Mouse (Mus musculus): ENCODE measurements around the gene Grb10. TPM values are rescaled to one million over a fixed set of nuclear protein-coding genes. Genes with fewer than 3 reads are reported as not detected.

Grb10 gene
- polyA plus RNA-seq, 1 experiment from 2014 or later = 380 TPM

DNA sequence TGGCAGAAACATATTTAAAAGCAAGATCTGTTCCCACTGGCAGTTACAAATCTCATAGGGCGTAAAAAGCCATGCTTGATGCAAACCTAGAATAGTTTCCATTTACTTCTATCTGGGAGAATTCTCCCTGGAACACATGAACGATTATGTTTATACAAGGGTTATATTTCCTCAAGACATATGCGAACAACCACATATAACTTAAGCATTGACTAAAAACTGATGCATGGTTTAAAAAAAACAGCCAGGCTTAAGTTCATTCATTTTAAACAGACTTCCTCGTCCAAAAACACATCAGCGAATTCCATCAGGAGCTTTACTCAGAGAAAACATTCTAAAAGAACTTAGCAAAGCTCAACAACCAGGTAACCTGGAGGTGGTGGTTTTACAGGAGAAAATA lies 90.6 kb downstream of the Grb10 start:
- Histone ChIP-seq H3K27me3 (ENCODE audit: control insufficient read depth, insufficient read depth, low read length) (no peaks in the 10 kb centered on the region), H3K27ac (ENCODE audit: low read length) (peak overlapping the region; percentile 97), H3K9ac (replicated peaks; ENCODE audit: low read depth, low read length) (no peak overlapping the region), H3K4me1 (ENCODE audit: control insufficient read depth, insufficient read depth, low read length) (peaks cover 31% of the 10 kb centered on the region), H3K9me3 (ENCODE audit: control insufficient read depth, low read depth, low read length) (no peaks in the 10 kb centered on the region), H3K4me3 (ENCODE audit: low read depth, low read length) (no peak overlapping the region), H3K36me3 (ENCODE audit: control insufficient read depth, insufficient read depth, low read length) (peaks cover 53% of the 10 kb centered on the region), H3K4me2 (replicated peaks; ENCODE audit: low read depth, low read length) (no peak overlapping the region)
- no peak for ATAC-seq (ENCODE audit: insufficient number of reproducible peaks, insufficient read depth, low FRiP score, low read depth)
- 35% methylated on average over 5 of the region's 5 CpGs for WGBS

DNA sequence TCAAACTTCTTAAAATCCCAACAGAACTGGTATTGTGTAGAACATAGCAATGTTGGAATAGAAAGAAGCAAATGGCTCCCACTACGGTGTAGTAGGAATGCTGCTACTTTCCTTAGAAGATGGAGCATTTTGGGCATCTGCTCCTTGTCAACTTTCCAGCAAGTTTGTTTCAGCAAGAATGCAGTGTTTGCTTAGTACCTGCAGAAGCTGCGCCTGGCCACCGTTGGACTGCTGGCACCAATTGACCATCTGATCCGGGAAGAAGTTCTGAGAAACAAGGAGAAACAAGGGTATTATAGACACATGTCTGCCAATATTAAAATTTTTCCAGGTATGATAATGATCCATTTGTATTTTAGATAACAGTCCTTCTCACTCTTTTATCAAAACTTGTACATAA lies 92.7 kb downstream of the Grb10 start:
- Histone ChIP-seq H3K4me1 (ENCODE audit: control insufficient read depth, insufficient read depth, low read length) (peaks cover 32% of the 10 kb centered on the region), H3K4me2 (replicated peaks; ENCODE audit: low read depth, low read length) (no peak overlapping the region), H3K27me3 (ENCODE audit: control insufficient read depth, insufficient read depth, low read length) (no peaks in the 10 kb centered on the region), H3K4me3 (ENCODE audit: low read depth, low read length) (no peak overlapping the region), H3K9ac (replicated peaks; ENCODE audit: low read depth, low read length) (no peak overlapping the region), H3K27ac (ENCODE audit: low read length) (no peak overlapping the region), H3K36me3 (ENCODE audit: control insufficient read depth, insufficient read depth, low read length) (peaks cover 61% of the 10 kb centered on the region), H3K9me3 (ENCODE audit: control insufficient read depth, low read depth, low read length) (no peaks in the 10 kb centered on the region)
- 77% methylated on average over 4 of the region's 4 CpGs for WGBS
- no peak for ATAC-seq (ENCODE audit: insufficient number of reproducible peaks, insufficient read depth, low FRiP score, low read depth)

DNA sequence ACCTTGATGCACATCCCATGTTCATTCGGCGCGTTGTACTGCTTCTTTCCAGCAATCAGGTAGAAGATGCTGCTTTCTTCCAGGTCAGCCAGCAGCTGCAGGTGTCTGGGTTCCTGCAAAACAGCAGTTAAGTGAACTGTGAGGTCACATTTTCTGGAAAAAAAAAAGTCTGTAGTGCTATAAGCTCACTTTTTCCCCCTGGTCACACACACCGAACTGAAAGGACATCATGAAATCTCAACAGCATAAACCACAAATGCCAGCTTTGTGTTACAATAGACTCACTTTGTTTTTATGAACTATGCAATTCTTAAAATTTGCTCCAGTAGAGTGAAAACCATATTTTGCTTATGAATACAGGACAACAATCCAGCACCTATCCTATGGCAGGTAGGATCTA lies 93.7 kb downstream of the Grb10 start:
- Histone ChIP-seq H3K4me3 (ENCODE audit: low read depth, low read length) (no peak overlapping the region), H3K27ac (ENCODE audit: low read length) (no peak overlapping the region), H3K4me2 (replicated peaks; ENCODE audit: low read depth, low read length) (no peak overlapping the region), H3K27me3 (ENCODE audit: control insufficient read depth, insufficient read depth, low read length) (no peaks in the 10 kb centered on the region), H3K9ac (replicated peaks; ENCODE audit: low read depth, low read length) (no peak overlapping the region), H3K4me1 (ENCODE audit: control insufficient read depth, insufficient read depth, low read length) (peaks cover 26% of the 10 kb centered on the region), H3K9me3 (ENCODE audit: control insufficient read depth, low read depth, low read length) (no peaks in the 10 kb centered on the region), H3K36me3 (ENCODE audit: control insufficient read depth, insufficient read depth, low read length) (peaks cover 59% of the 10 kb centered on the region)
- no peak for ATAC-seq (ENCODE audit: insufficient number of reproducible peaks, insufficient read depth, low FRiP score, low read depth)
- WGBS = 93% methylated on average over 4 of the region's 4 CpGs

DNA sequence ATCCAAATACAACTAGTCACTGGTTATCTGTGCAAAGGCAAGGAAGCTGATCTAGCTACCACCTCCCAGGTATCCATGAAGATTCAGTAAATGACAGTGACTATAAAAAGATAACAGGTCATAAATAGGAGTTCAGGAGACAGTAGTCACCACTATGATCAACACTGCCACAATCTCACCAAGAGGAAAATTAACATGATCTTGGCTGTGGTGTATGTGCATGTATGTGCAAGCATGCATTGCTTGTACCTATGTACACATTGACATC lies 94.5 kb downstream of the Grb10 start:
- Histone ChIP-seq H3K4me2 (replicated peaks; ENCODE audit: low read depth, low read length) (no peak overlapping the region), H3K4me1 (ENCODE audit: control insufficient read depth, insufficient read depth, low read length) (peaks cover 20% of the 10 kb centered on the region), H3K27me3 (ENCODE audit: control insufficient read depth, insufficient read depth, low read length) (no peaks in the 10 kb centered on the region), H3K4me3 (ENCODE audit: low read depth, low read length) (no peak overlapping the region), H3K9me3 (ENCODE audit: control insufficient read depth, low read depth, low read length) (no peaks in the 10 kb centered on the region), H3K9ac (replicated peaks; ENCODE audit: low read depth, low read length) (no peak overlapping the region), H3K36me3 (ENCODE audit: control insufficient read depth, insufficient read depth, low read length) (peaks cover 59% of the 10 kb centered on the region), H3K27ac (ENCODE audit: low read length) (no peak overlapping the region)
- no peak for ATAC-seq (ENCODE audit: insufficient number of reproducible peaks, insufficient read depth, low FRiP score, low read depth)

DNA sequence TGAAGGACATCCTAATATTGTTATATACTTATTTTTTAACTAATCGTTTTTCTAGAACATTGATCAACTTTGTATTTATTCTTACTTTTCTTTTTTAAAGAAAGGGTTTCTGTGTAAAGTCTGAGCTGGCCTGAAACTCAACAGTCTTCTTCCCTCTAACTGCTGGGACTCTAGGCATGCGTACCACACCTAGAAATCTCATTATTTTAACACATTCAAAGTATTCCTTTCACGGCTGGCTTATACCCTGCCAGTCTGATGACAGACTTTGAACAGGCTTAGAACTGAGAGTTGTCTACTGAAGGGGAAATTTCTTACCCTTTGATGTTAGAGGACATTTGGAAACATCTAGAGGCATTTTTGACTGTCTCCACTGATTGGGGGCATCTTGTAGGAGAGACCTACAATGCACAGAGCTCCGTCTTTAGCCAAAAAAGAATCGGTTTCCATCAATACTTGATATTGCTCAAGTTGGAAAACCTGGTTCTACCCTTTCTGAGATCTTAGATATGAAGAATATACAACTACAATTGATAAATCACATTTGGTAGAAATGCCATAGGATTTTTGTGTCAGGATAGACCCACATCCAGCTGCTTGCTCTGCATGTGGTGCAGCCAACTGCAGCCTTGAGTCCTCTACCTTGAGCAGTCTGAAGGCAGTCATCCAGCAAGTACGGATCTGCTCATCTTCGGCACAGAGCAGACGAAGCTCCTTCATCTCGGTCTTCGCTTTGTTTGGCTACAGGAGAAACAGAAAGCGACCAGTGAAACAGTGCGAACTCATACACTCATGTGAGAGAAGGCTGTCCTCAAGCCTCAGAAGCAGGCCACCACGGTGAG lies 95.0 kb downstream of the Grb10 start:
- H3K4me3 ChIP-seq (ENCODE audit: low read depth, low read length) = no peak overlapping the region
- H3K9me3 ChIP-seq (ENCODE audit: control insufficient read depth, low read depth, low read length) = no peaks in the 10 kb centered on the region
- no peaks in the 10 kb centered on the region for H3K27me3 ChIP-seq (ENCODE audit: control insufficient read depth, insufficient read depth, low read length)
- H3K4me1 ChIP-seq (ENCODE audit: control insufficient read depth, insufficient read depth, low read length) = peaks cover 15% of the 10 kb centered on the region
- H3K27ac ChIP-seq (ENCODE audit: low read length) = peak overlapping the region; percentile 18; the same call in 1 of the 2 replicates
- no peak overlapping the region for H3K4me2 ChIP-seq (replicated peaks; ENCODE audit: low read depth, low read length)
- H3K36me3 ChIP-seq (ENCODE audit: control insufficient read depth, insufficient read depth, low read length) = peaks cover 61% of the 10 kb centered on the region
- H3K9ac ChIP-seq (replicated peaks; ENCODE audit: low read depth, low read length) = no peak overlapping the region
- WGBS = 88% methylated on average over 13 of the region's 13 CpGs
- no peak for ATAC-seq (ENCODE audit: insufficient number of reproducible peaks, insufficient read depth, low FRiP score, low read depth)

DNA sequence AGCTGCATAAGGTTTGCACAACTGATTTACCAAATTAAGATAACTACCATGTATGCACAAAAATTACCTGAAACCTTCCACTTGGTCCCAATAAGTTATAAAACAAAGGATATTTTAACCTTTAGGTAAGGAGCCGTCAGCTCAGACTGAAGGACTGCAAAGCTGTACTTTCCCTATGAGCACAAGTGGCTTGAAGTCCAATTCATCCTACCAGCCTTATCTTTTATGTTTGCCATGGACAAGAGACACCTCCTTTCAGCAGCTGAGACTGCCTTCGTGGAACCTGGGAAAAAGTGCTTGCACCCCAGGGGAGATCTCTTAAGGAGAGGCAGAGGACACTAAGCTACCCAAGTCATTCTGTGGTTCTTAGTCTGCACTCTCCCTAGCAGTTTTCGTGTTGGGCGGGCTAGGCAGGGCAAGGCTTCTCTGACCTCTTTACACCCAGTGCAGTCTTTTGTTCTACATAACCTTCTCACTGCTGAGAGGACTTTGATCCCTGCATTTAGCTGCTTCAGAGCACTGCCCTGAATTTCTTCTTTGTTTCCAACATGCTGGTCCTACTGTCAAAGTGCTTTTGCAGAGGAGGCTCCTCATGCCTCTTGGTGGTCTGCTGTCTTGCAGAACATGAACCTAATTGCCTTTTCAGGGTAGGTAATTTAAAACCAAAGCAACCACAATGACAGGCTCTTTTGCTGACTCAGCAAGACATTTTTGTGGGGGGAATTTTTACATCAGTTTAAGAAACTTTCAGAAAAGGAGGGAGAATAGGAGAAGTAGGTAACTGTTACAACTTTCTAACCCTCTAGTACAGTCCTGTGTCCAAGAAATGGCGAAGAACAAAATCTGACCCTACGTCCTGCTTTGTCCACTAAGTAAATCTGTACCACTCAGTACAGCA lies 95.9 kb downstream of the Grb10 start:
- Histone ChIP-seq H3K27ac (ENCODE audit: low read length) (peak overlapping the region; percentile 18; the same call in 1 of the 2 replicates), H3K9ac (replicated peaks; ENCODE audit: low read depth, low read length) (no peak overlapping the region), H3K9me3 (ENCODE audit: control insufficient read depth, low read depth, low read length) (no peaks in the 10 kb centered on the region), H3K4me1 (ENCODE audit: control insufficient read depth, insufficient read depth, low read length) (peaks cover 10% of the 10 kb centered on the region), H3K4me2 (replicated peaks; ENCODE audit: low read depth, low read length) (no peak overlapping the region), H3K4me3 (ENCODE audit: low read depth, low read length) (no peak overlapping the region), H3K36me3 (ENCODE audit: control insufficient read depth, insufficient read depth, low read length) (peaks cover 70% of the 10 kb centered on the region), H3K27me3 (ENCODE audit: control insufficient read depth, insufficient read depth, low read length) (no peaks in the 10 kb centered on the region)
- ATAC-seq (ENCODE audit: insufficient number of reproducible peaks, insufficient read depth, low FRiP score, low read depth) = peak; percentile 89
- 61% methylated on average over 6 of the region's 6 CpGs for WGBS

DNA sequence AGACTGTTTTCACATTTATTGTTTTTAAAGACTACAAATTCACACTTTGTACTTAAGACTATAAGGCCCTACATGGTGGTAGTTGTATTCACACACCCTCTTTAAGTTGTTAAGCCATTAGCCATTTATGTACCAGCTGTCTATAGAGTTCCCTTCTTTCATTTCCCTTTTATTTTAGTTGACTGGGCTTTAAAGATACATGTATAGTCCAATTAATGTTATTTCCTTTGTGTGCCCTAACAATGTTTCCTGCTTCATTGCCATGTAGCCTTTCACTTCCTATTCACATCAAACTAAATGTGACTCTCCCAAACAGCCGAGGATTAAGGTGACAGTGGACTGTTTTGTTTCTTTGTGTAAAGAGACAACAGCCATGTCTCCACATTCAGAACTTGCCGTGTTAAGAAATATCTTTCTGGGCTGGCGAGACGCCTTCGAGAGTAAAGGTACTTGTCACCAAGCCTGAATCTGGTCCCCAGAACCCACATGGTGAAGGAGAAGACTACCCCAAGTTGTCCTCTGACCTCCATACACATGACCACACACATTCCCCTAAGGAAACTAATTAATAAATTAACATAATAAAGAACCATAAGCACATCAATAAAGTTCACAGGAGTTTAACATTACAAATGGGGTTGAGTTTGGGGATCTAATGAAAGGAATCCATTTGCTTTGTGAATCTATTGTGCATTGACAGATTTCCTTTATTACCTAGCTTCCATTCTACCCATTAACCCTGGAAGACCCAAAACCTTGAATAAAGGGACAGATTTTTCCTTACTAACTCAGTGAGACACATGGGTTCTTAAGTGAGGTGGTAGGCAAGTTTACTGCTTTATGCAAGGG lies 97.4 kb downstream of the Grb10 start:
- Histone ChIP-seq H3K27ac (ENCODE audit: low read length) (no peak overlapping the region), H3K4me3 (ENCODE audit: low read depth, low read length) (no peak overlapping the region), H3K4me2 (replicated peaks; ENCODE audit: low read depth, low read length) (no peak overlapping the region), H3K9me3 (ENCODE audit: control insufficient read depth, low read depth, low read length) (no peaks in the 10 kb centered on the region), H3K9ac (replicated peaks; ENCODE audit: low read depth, low read length) (no peak overlapping the region), H3K4me1 (ENCODE audit: control insufficient read depth, insufficient read depth, low read length) (0 out of 2 replicates have a peak, but pooled peaks cover 5% of the 10 kb centered on the region), H3K36me3 (ENCODE audit: control insufficient read depth, insufficient read depth, low read length) (peaks cover 74% of the 10 kb centered on the region), H3K27me3 (ENCODE audit: control insufficient read depth, insufficient read depth, low read length) (no peaks in the 10 kb centered on the region)
- WGBS = 83% methylated on average over 5 of the region's 5 CpGs
- ATAC-seq (ENCODE audit: insufficient number of reproducible peaks, insufficient read depth, low FRiP score, low read depth) = no peak

DNA sequence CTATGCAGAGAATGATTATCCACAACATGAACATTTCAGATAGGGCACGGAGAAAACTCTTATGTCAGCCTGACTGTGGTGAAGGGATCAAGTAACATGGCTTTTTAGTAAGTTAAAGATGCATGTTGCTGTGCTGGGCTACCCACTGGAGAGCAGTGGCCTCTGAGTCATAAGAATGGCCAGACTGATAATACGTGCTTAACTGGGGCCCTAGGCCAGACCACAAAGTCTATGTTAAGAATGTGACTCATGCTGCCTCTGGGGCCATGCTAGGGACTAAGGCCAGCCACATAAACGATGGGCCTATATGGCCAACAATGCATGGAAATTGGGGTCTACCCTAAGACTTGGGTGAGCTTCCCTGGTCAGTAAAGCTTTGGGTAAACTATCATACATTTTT lies 98.9 kb downstream of the Grb10 start:
- Histone ChIP-seq H3K36me3 (ENCODE audit: control insufficient read depth, insufficient read depth, low read length) (peaks cover 72% of the 10 kb centered on the region), H3K9ac (replicated peaks; ENCODE audit: low read depth, low read length) (no peak overlapping the region), H3K27me3 (ENCODE audit: control insufficient read depth, insufficient read depth, low read length) (no peaks in the 10 kb centered on the region), H3K4me2 (replicated peaks; ENCODE audit: low read depth, low read length) (no peak overlapping the region), H3K27ac (ENCODE audit: low read length) (no peak overlapping the region), H3K4me3 (ENCODE audit: low read depth, low read length) (no peak overlapping the region), H3K4me1 (ENCODE audit: control insufficient read depth, insufficient read depth, low read length) (0 out of 2 replicates have a peak, but pooled peaks cover 5% of the 10 kb centered on the region), H3K9me3 (ENCODE audit: control insufficient read depth, low read depth, low read length) (no peaks in the 10 kb centered on the region)
- no peak for ATAC-seq (ENCODE audit: insufficient number of reproducible peaks, insufficient read depth, low FRiP score, low read depth)
- whole genome bisulfite sequencing = 67% methylated on average over 3 of the region's 3 CpGs

Measured in stomach, embryonic 14.5 days (tissue).